Mouse (Mus musculus) liver, postnatal 0 days (tissue): ENCODE measurements around the gene 1700088E04Rik.

Experiments used
- CTCF ChIP-seq: sonication (generic); IDR thresholded peaks from 2 replicates; pipeline ENCODE4 v1.5.1; 2016; ENCODE audit warnings: antibody characterized with exemption, low read depth
- EP300 ChIP-seq: IDR thresholded peaks from 2 replicates; pipeline ENCODE4 v1.6.1; 2016; ENCODE audit warnings: antibody characterized with exemption, low read depth, mild to moderate bottlenecking

GRCm38 (mm10) chr15:79110031-79110430 lies 31.0 kb downstream of the 1700088E04Rik start:
- TF ChIP-seq CTCF (no peak), EP300 (no peak)
